Mouse (Mus musculus) brain, embryonic 14.5 days (tissue): ENCODE results near the gene Tenm3.

ENCODE experiments used
- CTCF ChIP-seq: fragments of 200-500 bp; IDR thresholded peaks from 2 replicates; pipeline ENCODE4 v1.5.1; 2012; ENCODE audit warnings: inconsistent platforms, mild to moderate bottlenecking, moderate library complexity, borderline replicate concordance; ENCODE audit not compliant: insufficient read depth, insufficient read length; ENCODE audit errors: extremely low read depth
- POLR2A ChIP-seq: fragments of 200-500 bp; IDR thresholded peaks from 2 replicates; pipeline ENCODE4 v1.6.1; 2012; ENCODE audit warnings: mild to moderate bottlenecking, inconsistent platforms, borderline replicate concordance; ENCODE audit not compliant: poor library complexity, insufficient read depth, insufficient read length, severe bottlenecking; ENCODE audit errors: extremely low read depth

DNA sequence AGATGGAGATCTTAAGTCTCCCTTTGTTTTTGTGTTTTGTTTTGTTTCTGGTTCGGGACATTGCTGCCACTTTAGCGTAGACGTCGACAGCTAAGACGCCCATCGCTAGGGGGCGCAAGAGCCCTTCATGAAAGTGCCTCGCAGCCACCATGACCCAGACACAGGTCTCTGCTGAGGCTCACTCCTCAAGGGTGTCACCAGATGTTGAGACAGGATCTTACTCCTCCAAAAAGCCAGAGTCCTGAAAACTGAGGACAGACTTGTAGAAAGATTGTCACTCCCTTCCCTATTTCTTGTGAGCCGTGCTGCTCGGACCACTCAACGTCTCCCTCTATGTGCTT, 621.4 kb downstream of the Tenm3 start:
- peak; percentile 98 for TF ChIP-seq CTCF
- TF ChIP-seq POLR2A, result no peak
